Mouse (Mus musculus): ENCODE data around the gene Srr. TPM values are rescaled to one million over a fixed set of nuclear protein-coding genes. Genes with fewer than 3 reads are reported as not detected.

Gene Srr
- polyA plus RNA-seq, 1 experiment from 2014 or later: 4.6 TPM

DNA sequence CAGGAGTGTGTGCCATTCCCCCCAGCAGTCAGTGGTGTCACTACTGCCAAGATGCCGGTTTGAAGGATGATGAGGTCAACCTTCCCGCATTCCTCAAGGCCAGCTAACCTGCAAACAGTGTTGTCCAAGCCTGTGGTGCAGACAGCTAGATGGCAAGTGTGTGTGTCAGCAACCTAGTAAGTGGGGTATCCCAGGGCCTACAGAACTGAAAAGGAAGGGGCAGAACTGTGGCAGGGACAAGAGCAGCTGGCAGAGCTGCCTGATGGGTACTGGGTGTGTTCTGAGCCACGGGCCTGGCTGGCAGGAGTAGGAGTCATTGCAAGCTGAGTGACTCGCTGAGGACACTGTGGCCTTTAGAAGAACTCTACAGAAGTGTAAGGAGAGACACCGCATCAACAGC lies 63.6 kb downstream of the Srr start:
- Histone ChIP-seq H3K4me3 (ENCODE audit: low read depth, low read length) (no peak overlapping the region), H3K9me3 (replicated peaks; ENCODE audit: control insufficient read depth, low read length) (no peaks in the 10 kb centered on the region), H3K27me3 (ENCODE audit: control insufficient read depth, insufficient read depth, low read depth, low read length) (no peaks in the 10 kb centered on the region), H3K9ac (ENCODE audit: low read depth, low read length) (no peak overlapping the region), H3K27ac (ENCODE audit: low read length) (no peak overlapping the region), H3K4me2 (ENCODE audit: low read depth, low read length) (no peak overlapping the region), H3K4me1 (ENCODE audit: control insufficient read depth, low read depth, low read length) (no peaks in the 10 kb centered on the region), H3K36me3 (ENCODE audit: control insufficient read depth, insufficient read depth) (no peaks in the 10 kb centered on the region)
- 80% methylated on average over 5 of the region's 5 CpGs for WGBS (ENCODE audit: insufficient replicate concordance)
- ATAC-seq (ENCODE audit: low read depth): no peak

DNA sequence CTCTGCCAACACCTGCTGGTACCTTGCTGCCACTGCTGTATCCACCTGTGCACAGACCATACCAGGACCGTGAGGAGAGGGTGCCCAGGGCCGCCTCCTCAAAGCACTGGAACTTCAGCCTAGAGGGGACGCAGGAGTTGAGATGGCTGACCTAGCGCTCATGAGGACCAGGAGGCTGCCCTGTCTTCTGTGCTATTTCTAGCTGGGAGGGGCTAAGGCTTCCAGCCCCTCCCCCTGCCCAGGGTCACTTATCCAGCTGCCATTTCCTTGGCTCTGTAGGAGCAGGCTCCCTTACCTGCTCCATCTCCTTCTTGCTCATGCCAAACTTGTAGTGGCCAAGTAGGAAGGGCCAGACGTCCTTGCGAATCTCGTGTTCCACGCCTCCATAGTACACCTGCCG lies 68.0 kb downstream of the Srr start:
- H3K4me2 ChIP-seq (ENCODE audit: low read depth, low read length): no peak overlapping the region
- no peaks in the 10 kb centered on the region for H3K4me1 ChIP-seq (ENCODE audit: control insufficient read depth, low read depth, low read length)
- no peak overlapping the region for H3K4me3 ChIP-seq (ENCODE audit: low read depth, low read length)
- no peaks in the 10 kb centered on the region for H3K9me3 ChIP-seq (replicated peaks; ENCODE audit: control insufficient read depth, low read length)
- H3K9ac ChIP-seq (ENCODE audit: low read depth, low read length): no peak overlapping the region
- WGBS (ENCODE audit: insufficient replicate concordance): 81% methylated on average over 9 of the region's 9 CpGs
- no peak overlapping the region for H3K27ac ChIP-seq (ENCODE audit: low read length)
- no peak for ATAC-seq (ENCODE audit: low read depth)
- H3K36me3 ChIP-seq (ENCODE audit: control insufficient read depth, insufficient read depth): no peaks in the 10 kb centered on the region
- no peaks in the 10 kb centered on the region for H3K27me3 ChIP-seq (ENCODE audit: control insufficient read depth, insufficient read depth, low read depth, low read length)

Small RNA genes within 50 kb of the gene (microRNA-seq; reads per million reads assigned to microRNA genes)
- gene Mir6926: 0.74 reads per million

Other genes with a start within 250 kb of the Srr start
- gene Pafah1b1, start 201.3 kb downstream of the Srr start, polyA plus RNA-seq (2015; fragmentation: Nextera tagmentation; extraction: Ambion mirVana): 26.4 and 28.0 TPM in 2 replicates
- gene Mettl16, start 155.1 kb downstream of the Srr start, polyA plus RNA-seq (2015; fragmentation: Nextera tagmentation; extraction: Ambion mirVana): 15.5 and 16.6 TPM in 2 replicates
- gene Mnt, start 95.0 kb downstream of the Srr start, polyA plus RNA-seq (2015; fragmentation: Nextera tagmentation; extraction: Ambion mirVana): 0.90 and 1.2 TPM in 2 replicates
- 0.89 and 1.2 TPM in 2 replicates for gene Sgsm2, start 28.9 kb downstream of the Srr start, polyA plus RNA-seq (2015; fragmentation: Nextera tagmentation; extraction: Ambion mirVana)
- 16.7 and 17.5 TPM in 2 replicates for gene Tsr1, start 27.9 kb downstream of the Srr start, polyA plus RNA-seq (2015; fragmentation: Nextera tagmentation; extraction: Ambion mirVana)
- gene Smg6, start 125 bp downstream of the Srr start, polyA plus RNA-seq (2015; fragmentation: Nextera tagmentation; extraction: Ambion mirVana): 5.1 and 5.5 TPM in 2 replicates
- gene Hic1, start 243.6 kb upstream of the Srr start, polyA plus RNA-seq (2015; fragmentation: Nextera tagmentation; extraction: Ambion mirVana): 0.44 and 1.0 TPM in 2 replicates